Mouse (Mus musculus) large intestine, adult 2 months (tissue): ENCODE results near the gene Ugt1a6b. TPM values are rescaled to one million over a fixed set of nuclear protein-coding genes. Genes with fewer than 3 reads are reported as not detected.
"Not testable (repeated sequence)": the region's sequence is repeated elsewhere in the genome, so short reads cannot be mapped to it uniquely, and the experiment has no call there.

Experiments used
- DNase-seq: peaks from one replicate; pipeline ENCODE4 v3.0.0-alpha.2; 2012; ENCODE audit warnings: low read depth, low spot score
- WGBS: fragments of 180-500 bp; shearing (Covaris S2); methylation state at CpG from one replicate; pipeline ENCODE4 v1.1.7; 2018; 5-methylcytosine and 5-hydroxymethylcytosine counted together
- polyA plus RNA-seq: library from polyadenylated mRNA; depleted of rRNA; stranded (reverse); fragments of >200 nt; gene quantifications from 2 replicates; pipeline ENCODE4 v1.2.3, GENCODE M21; 2012

The Ugt1a6b gene
- polyA plus RNA-seq, 1 experiment = 2.2 TPM

DNA sequence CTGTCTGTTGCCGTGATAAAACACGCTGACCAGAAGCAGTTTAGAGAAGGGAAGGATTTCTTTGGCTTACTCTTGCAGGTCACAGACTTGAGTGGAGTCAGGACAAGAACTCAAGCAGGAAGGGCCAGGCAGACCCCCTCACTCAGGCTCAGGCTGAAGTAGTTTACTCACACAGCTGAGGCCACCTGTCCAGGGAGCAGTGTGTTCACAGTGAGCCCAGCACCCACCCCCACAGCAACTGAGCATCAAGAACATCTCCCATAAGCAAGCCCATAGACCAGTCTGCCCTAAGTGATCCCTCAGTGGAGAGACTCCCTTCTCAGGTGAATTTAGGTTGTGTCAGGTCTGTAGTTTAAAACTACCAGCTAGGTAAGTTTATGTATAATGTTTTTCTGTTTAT lies 6.6 kb downstream of the Ugt1a6b start:
- not testable (repeated sequence) for DNase-seq
- 29% methylated on average over 2 of the region's 2 CpGs for WGBS

- not testable (repeated sequence) for DNase-seq
- WGBS = 87% methylated on average over 6 of the region's 6 CpGs
Observed at GRCm38 (mm10) chr1:88112769-88113168, 9.7 kb downstream of the Ugt1a6b start.

DNA sequence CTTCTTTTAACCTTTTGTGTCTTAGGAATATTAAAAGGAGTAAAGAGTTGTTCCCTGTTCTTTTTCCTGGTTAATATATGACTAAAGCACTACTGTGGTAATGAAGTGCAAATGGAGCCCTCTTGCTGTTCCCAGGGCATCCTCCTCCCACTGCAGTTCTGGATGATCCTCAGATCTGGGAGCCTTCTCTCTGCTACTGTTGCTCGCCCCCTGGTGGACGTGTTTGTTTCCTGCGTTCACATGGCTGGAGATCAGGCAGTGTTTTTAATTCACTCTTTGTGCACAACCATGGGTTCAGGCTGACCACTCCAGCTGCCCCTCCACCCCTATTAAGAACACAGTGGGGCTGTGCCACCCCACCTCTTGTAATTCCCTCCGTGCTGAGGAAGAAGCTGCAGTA lies 17.5 kb downstream of the Ugt1a6b start:
- 17% methylated on average over 4 of the region's 4 CpGs for WGBS
- not testable (repeated sequence) for DNase-seq

DNA sequence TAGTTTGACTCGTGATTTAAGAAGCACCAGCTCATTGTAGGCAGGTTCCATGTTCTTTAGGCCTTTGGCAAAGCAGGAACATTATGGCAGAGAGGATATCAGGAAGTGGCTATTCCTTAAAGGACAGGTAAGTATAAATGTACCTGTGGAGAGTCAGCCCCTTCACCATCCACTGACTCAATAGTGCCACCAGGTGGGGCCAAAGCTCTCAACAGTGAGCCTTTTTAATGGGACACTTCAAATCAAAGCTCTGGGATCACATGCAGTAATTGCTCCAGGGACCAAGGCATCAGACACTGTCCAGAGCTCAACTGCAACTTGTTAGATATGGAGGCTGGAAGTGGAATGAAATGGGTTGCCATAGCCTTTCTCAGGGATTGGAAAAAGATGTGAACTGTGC lies 18.5 kb downstream of the Ugt1a6b start:
- no CpG with 5 or more reads among the region's 1 CpGs for WGBS
- DNase-seq = not testable (repeated sequence)

DNA sequence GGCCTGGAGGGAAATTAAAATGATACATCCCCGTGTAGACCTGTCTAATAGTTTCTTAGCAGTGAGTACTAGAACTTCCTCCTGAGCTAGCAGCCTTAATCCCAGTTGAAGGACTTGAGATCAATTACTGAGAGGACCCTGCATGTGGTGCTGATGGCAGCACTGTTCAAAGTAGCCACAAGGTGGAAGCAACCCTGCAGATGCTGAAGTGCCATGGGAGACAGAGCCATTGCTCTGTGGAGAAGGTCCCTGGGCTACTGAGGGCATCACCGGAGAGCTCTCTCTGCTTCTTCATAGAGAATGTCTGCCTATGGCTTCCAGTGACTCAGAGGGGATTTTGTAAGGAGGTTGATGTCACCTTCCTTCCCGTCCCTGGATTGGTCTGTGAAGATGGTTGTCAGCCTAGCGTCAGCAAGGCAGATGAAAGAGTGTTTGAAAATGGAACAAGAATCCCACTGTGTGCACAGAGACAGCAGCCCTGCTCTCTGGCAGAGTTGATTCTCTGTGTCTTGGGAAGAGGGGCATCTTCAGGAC lies 22.8 kb downstream of the Ugt1a6b start:
- not testable (repeated sequence) for DNase-seq
- WGBS = 74% methylated on average over 4 of the region's 4 CpGs

DNA sequence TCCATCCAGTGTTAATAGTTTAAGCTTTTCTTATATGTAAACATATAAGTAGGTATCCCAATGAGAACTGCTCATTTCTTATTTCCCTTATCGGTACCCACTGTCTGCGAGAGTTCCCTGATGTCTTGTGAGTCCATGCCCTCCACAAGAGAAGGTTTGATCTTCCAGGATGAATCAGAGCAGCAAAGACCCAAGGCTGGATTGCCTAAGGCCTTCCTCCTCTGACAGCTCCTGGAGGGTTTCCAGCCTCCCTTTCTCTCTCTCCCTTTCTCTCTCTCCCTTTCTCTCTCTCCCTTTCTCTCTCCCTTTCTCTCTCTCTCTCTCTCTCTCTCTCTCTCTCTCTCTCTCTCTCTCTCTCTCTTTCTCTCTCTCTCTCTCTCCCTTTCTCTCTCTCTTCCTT lies 26.0 kb downstream of the Ugt1a6b start:
- 37% methylated on average over 2 of the region's 2 CpGs for WGBS

GRCm38 (mm10) chr1:88130223-88130622 lies 27.2 kb downstream of the Ugt1a6b start:
- DNase-seq = not testable (repeated sequence)
- WGBS = 24% methylated on average over 1 of the region's 1 CpGs

More for the DNA sequence above, 26.0 kb downstream of the Ugt1a6b start:
- not testable (repeated sequence) for DNase-seq

DNA sequence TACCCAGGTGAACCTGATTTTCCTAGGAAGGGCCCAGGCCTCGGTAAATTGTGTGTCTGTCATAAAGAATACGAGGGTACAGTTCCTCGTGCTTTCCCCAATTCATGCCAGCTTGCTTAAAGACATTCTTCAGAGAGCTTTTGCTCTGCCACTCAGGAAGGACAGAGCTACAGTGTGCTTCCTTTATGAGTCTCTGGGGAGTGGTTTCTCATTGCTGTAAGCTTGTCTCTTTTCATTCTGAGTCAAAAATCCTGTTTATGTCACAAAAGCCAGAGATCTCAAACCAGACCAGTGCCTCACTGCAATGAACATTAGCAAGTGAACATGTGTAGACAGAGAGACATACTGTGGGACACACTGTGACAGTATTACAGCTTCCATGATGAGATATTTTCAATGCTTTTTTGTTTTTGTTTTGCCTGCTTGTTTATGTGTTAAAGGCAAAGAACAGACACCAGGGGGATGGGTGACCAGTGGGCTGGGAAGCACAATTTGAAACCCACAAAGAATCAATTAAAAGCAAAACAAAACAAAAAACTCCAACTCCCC lies 30.9 kb downstream of the Ugt1a6b start:
- 10% methylated on average over 3 of the region's 3 CpGs for WGBS
- no peak for DNase-seq

GRCm38 (mm10) chr1:88134457-88135011 lies 31.5 kb downstream of the Ugt1a6b start, which contains the start of gene Ugt1a6a:
Ugt1a6a (plus strand) TSS chr1:88134809.
- not testable (repeated sequence) for DNase-seq
- 12% methylated on average over 5 of the region's 5 CpGs for WGBS

DNA sequence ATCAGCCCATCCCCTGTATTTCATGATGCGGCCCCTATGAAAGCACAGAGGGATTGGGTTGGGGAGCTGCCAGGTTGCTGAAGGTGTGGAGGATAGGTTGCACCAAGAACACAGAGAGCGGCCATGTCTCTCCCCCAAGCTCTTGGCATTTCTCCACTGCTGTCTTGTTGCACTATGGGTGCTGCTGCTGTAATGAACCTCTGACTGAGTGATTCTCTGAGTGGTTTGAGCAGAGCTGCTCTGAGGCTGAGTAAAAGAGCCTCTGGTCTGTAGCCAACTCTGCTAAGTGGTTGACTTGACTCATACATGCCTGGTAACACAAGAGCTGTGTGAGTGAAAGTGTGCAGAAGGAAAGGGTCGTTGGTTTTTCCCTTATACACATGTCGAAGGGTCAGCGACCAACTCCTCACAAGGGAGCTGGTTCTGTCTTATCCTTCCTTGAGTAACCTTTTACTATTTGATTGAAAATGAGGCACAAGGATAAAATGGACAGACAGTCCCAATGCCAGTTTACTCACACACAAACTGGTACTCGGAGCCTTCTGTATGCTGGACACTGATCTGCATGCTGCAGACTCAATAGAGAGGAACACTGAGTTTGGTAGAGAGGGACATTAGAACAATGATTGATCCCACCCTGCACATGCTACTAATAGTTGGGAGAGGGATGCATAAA lies 32.3 kb downstream of the Ugt1a6b start:
- WGBS = 34% methylated on average over 6 of the region's 6 CpGs
- DNase-seq = not testable (repeated sequence)

DNA sequence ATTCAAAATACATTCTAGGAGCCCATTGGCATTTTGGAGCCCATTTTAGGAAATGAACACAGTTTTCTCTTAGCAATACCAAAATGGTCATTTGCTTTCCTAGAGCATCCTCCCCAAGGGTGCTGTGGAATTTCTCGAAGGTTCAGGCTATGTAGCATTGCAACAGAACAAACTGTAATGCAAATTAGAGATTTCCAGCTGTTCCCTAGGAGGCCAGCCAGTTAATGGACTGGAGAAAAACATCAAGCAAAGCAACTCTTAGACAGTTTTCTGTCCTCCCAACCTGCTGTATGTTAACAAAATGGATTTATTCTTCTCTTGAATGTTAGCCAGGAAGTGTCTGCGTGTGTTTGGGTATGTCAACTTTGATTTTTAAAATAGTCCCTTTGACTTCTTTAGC lies 33.6 kb downstream of the Ugt1a6b start:
- 52% methylated on average over 2 of the region's 2 CpGs for WGBS
- no peak for DNase-seq

- 53% methylated on average over 3 of the region's 3 CpGs for WGBS
- DNase-seq = no peak
Observed at GRCm38 (mm10) chr1:88137264-88137663, 34.2 kb downstream of the Ugt1a6b start.

DNA sequence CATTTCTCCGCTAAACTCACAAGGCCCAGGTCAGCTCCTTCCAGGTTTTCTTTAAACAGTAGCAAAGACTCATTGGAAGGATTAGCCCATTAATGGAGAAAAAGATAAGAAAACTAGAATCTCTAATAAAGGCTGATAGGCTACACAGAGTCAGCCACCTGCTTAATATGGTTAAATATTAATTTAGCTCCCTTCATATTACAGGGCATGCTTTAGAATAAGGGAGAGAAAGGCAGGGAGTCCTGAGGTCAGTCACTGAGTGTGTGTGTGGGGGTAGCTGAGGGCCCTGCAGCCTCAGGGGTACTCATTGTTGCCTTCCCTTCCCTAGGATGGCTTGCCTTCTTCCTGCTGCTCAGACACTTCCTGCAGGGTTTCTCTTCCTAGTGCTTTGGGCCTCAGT lies 35.1 kb downstream of the Ugt1a6b start:
- whole genome bisulfite sequencing = 91% methylated on average over 1 of the region's 1 CpGs
- DNase-seq = no peak

- WGBS = 22% methylated on average over 1 of the region's 1 CpGs
- not testable (repeated sequence) for DNase-seq
Observed at GRCm38 (mm10) chr1:88140492-88140891, 37.4 kb downstream of the Ugt1a6b start.

- not testable (repeated sequence) for DNase-seq
- 4% methylated on average over 5 of the region's 5 CpGs for WGBS
Observed at GRCm38 (mm10) chr1:88143966-88144675, 41.1 kb downstream of the Ugt1a6b start.

DNA sequence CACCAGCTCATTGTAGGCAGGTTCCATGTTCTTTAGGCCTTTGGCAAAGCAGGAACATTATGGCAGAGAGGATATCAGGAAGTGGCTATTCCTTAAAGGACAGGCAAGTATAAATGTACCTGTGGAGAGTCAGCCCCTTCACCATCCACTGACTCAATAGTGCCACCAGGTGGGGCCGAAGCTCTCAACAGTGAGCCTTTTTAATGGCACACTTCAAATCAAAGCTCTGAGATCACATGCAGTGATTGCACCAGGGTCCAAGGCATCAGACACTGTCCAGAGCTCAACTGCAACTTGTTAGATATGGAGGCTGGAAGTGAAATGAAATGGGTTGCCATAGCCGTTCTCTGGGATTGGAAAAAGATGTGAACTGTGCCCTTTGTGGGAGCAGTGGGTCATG lies 42.2 kb downstream of the Ugt1a6b start:
- DNase-seq = not testable (repeated sequence)
- WGBS = 75% methylated on average over 2 of the region's 2 CpGs

GRCm38 (mm10) chr1:88150133-88150532 lies 47.1 kb downstream of the Ugt1a6b start:
- DNase-seq = not testable (repeated sequence)
- WGBS = 86% methylated on average over 2 of the region's 2 CpGs

DNA sequence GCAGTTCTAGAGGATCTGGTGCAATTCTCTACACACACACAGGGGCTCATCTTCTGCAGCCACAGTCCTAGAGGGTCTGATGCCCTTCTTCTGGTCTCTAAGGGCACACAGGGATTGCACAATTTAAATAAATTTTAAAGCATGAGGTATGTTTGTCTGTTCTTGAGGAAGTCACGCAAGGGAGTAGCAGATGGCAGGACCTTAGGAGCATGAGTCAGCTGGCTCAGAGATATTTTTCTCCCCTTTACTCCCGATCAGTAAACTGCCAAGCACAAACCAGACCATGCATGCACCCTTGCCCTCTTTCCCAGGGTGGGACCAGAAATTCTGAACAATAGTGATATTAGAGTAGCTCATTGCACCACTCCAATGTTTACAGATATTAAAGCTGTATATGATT lies 55.4 kb downstream of the Ugt1a6b start:
- peak; percentile 37 for DNase-seq
- WGBS = 13% methylated on average over 2 of the region's 2 CpGs

DNA sequence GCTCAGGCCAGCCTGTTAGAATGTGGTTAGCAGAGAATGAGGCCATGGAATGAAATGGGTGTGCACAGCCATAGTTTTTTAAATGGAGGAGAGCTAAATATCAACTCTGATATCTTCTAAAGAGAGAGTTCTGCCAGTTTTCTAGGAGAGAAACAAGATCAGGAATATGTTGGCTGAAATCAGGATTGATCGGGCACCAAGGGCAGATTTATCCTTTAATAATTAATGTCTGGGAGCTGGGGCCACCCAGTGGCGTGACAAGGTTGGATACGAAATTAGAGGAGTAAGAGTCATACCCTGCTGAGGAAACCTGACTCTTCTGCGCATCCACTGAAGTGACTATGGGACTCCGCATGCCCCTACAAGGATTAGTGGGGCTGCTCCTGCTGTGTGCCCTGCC lies 62.7 kb downstream of the Ugt1a6b start, which contains the start of gene Ugt1a5:
TSS of gene Ugt1a5 (plus strand) at position 302 of the 400 bp plus-strand sequence.
- 93% methylated on average over 5 of the region's 5 CpGs for WGBS
- DNase-seq = no peak

- DNase-seq = not testable (repeated sequence)
- WGBS = 81% methylated on average over 7 of the region's 7 CpGs
Observed at GRCm38 (mm10) chr1:88172190-88172589, 69.1 kb downstream of the Ugt1a6b start.
